ENCODE assay signal across 8 mouse cellular contexts in genomic region chr2:119595308-119595707, GRCm38 (mm10). TPM values are rescaled to one million over a fixed set of nuclear protein-coding genes. Genes with fewer than 3 reads are reported as not detected.
DNase-seq lines count a peak whose midpoint lies in the region; ATAC-seq and TF ChIP-seq lines count a peak whose summit lies in the region.

No protein-coding gene starts in this region.

- DNase-seq in heart, postnatal 10 days = no peak
- no peak for DNase-seq in ES-E14 (ENCODE audit: low read depth, low spot score)
- no peak for DNase-seq in hindbrain, embryonic 10.5 days (ENCODE audit: low spot score)
- DNase-seq in left cerebral cortex, postnatal 10 days (ENCODE audit: extremely low spot score in 1 of 2, low spot score in 2 of 2) = no peak

- WGBS in heart, embryonic 14.5 days = 16% methylated on average over 4 of the region's 4 CpGs
- WGBS in hindbrain, embryonic 10.5 days = 69% methylated on average over 4 of the region's 4 CpGs
- 11% methylated on average over 4 of the region's 4 CpGs for WGBS in macrophage (ENCODE audit: missing documents)

- peaks cover 42% of the 10 kb centered on the region for H3K36me3 ChIP-seq in heart, embryonic 14.5 days (ENCODE audit: control insufficient read depth, insufficient read depth, low read length)
- H3K36me3 ChIP-seq in ES-E14 (ENCODE audit: control insufficient read depth, insufficient read depth, low read length, poor library complexity, severe bottlenecking) (peaks cover 13% of the 10 kb centered on the region), macrophage (ENCODE audit: inconsistent target) (peaks cover 28% of the 10 kb centered on the region)
- H3K36me3 ChIP-seq in hindbrain, embryonic 10.5 days = peaks cover 56% of the 10 kb centered on the region

- H3K9me3 ChIP-seq in heart, embryonic 14.5 days (ENCODE audit: control insufficient read depth, low read length) = no peaks in the 10 kb centered on the region
- H3K9me3 ChIP-seq in ES-E14 (ENCODE audit: control insufficient read depth, insufficient read depth, low read depth, low read length) = no peaks in the 10 kb centered on the region
- no peaks in the 10 kb centered on the region for H3K9me3 ChIP-seq in hindbrain, embryonic 10.5 days

- ATAC-seq in heart, embryonic 14.5 days (ENCODE audit: insufficient number of reproducible peaks, insufficient read depth, low FRiP score, low read depth) = no peak
- ATAC-seq in megakaryocyte-erythroid progenitor cell, adult 5-6 weeks (replicated peaks; ENCODE audit: low FRiP score, low TSS enrichment, poor library complexity, severe bottlenecking) = no peak
- ATAC-seq in granulocyte monocyte progenitor cell, adult 5-6 weeks (replicated peaks; ENCODE audit: poor library complexity, severe bottlenecking) = no peak

- peak overlapping the region; percentile 97 for H3K9ac ChIP-seq in heart, embryonic 14.5 days (ENCODE audit: low read length)
- H3K9ac ChIP-seq in ES-E14 (ENCODE audit: insufficient read depth, low read depth, low read length, poor library complexity, severe bottlenecking) = no peak overlapping the region; the same call in 1 of the 2 replicates

- H3K4me1 ChIP-seq in heart, embryonic 14.5 days (ENCODE audit: control insufficient read depth in 2 of 2, insufficient read depth in 2 of 2, low read length in 2 of 2) = peaks cover 0 to 19% of the 10 kb centered on the region in 2 experiments; a peak in 3 of 4 replicates
- peaks cover 0 to 4% of the 10 kb centered on the region in 2 experiments; a peak in 1 of 4 replicates for H3K4me1 ChIP-seq in ES-E14 (ENCODE audit: control insufficient read depth in 2 of 2, insufficient read depth in 2 of 2, low read length in 2 of 2, poor library complexity in 1 of 2)
- H3K4me1 ChIP-seq in hindbrain, embryonic 10.5 days (replicated peaks) = peaks cover 13% of the 10 kb centered on the region

- H3K79me2 ChIP-seq in macrophage (ENCODE audit: inconsistent target) = peaks cover 60% of the 10 kb centered on the region

- peak overlapping the region; percentile 76 for H3K4me2 ChIP-seq in heart, embryonic 14.5 days (ENCODE audit: low read length)

- in situ Hi-C loops in ES-E14 (cut with MboI; ENCODE audit: low sequenced_read_pairs in 2 of 2, unreplicated experiment in 2 of 2) = no loop called here

- H3K4me3 ChIP-seq in heart, embryonic 14.5 days (ENCODE audit: control insufficient read depth in 1 of 2, insufficient read depth in 1 of 2, low read depth in 1 of 2, low read length in 2 of 2) = peak overlapping the region; percentile 63 to 96; a peak in 3 of 4 replicates
- H3K4me3 ChIP-seq in ES-E14 (ENCODE audit: insufficient read depth in 1 of 2, low read depth in 1 of 2, low read length in 2 of 2, poor library complexity in 1 of 2, severe bottlenecking in 1 of 2) (peak overlapping the region; percentile 86 to 91; a peak in 3 of 4 replicates), macrophage (ENCODE audit: inconsistent target) (peak overlapping the region; percentile 88)
- H3K4me3 ChIP-seq in hindbrain, embryonic 10.5 days = peak overlapping the region; percentile 72

- intact Hi-C loops in heart, postnatal 10 days (cut with DNase I) = loop anchor here (2.0 to 5.0 kb wide), 3 partner anchors 23 to 118 kb away; partner anchors contain the start of genes Chp1, Exd1, Ino80 and Nusap1
- intact Hi-C loops in left cerebral cortex, postnatal 10 days (cut with DNase I) = no loop called here

- H3K27ac ChIP-seq in heart, embryonic 14.5 days (replicated peaks in 1 of 2; ENCODE audit: control insufficient read depth in 1 of 2, insufficient read depth in 1 of 2, low read depth in 2 of 2, low read length in 2 of 2) = peak overlapping the region; percentile 32 to 96; a peak in 3 of 4 replicates
- H3K27ac ChIP-seq in ES-E14 (ENCODE audit: insufficient read depth, low read depth, low read length, poor library complexity, severe bottlenecking) (no peak overlapping the region), macrophage (peak overlapping the region; percentile 65)
- H3K27ac ChIP-seq in hindbrain, embryonic 10.5 days = peak overlapping the region; percentile 99; the same call in 1 of the 2 replicates

- H3K27me3 ChIP-seq in heart, embryonic 14.5 days (ENCODE audit: control insufficient read depth, insufficient read depth, low read length) = no peaks in the 10 kb centered on the region
- no peaks in the 10 kb centered on the region for H3K27me3 ChIP-seq in hindbrain, embryonic 10.5 days (ENCODE audit: insufficient read depth, poor library complexity, severe bottlenecking)

TF ChIP-seq in ES-E14, 5 proteins besides CTCF, POLR2A, EP300 and RAD21 (continues in another document):
- no peak for TF ChIP-seq ZC3H11A (IDR thresholded peaks at IDR 0.05; ENCODE audit: borderline replicate concordance, low read depth, low read length)
- no peak for TF ChIP-seq ZNF384 (IDR thresholded peaks at IDR 0.05; ENCODE audit: low read depth, low read length)

RNA-seq across cellular contexts. Expression of gene Nusap1, which starts 22.8 kb away (rescaled TPM):
- polyA plus RNA-seq in heart, embryonic 14.5 days (2014; fragmentation: Nextera tagmentation; extraction: Ambion mirVana) = 36.9 and 39.7 TPM in 2 replicates
- total RNA-seq in heart, postnatal 10 days (2021) = 10 to 100 TPM in 1 of 2 experiments, 1 to 10 TPM in 1; 8.8 to 11.4 TPM
- total RNA-seq in ES-E14 (2012; rRNA removed) = 24.7 and 28.4 TPM in 2 replicates
- 72.8 and 93.0 TPM in 2 replicates for polyA plus RNA-seq in hindbrain, embryonic 10.5 days (2016; fragmentation: Nextera tagmentation; extraction: Ambion mirVana)
- 1 to 10 TPM in 19 of 26 experiments, under 1 TPM in 7; 0.37 to 6.0 (median 1.5) TPM for total RNA-seq in macrophage (2018; cell fraction: chromatin; rRNA removed)
- total RNA-seq in macrophage (2018; cell fraction: cytosol; rRNA removed) = 1 to 10 TPM in 20 of 26 experiments, under 1 TPM in 6; 0.59 to 4.6 (median 2.0) TPM
- total RNA-seq in macrophage (2018; cell fraction: nucleus; rRNA removed) = 1 to 10 TPM in 14 of 26 experiments, under 1 TPM in 12; 0.27 to 5.1 (median 1.3) TPM
- polyA plus RNA-seq in macrophage (2018) = 0.55 to 8.9 TPM (median 3.7 TPM) in 3 replicates
- 31.2 and 40.4 TPM in 2 replicates for total RNA-seq in megakaryocyte-erythroid progenitor cell, adult 5-6 weeks (2014; fragmentation: Nextera tagmentation)
- total RNA-seq in megakaryocyte-erythroid progenitor cell, adult 5-6 weeks (2017) = 64.8 and 66.4 TPM in 2 replicates
- 11.5 and 17.2 TPM in 2 replicates for total RNA-seq in granulocyte monocyte progenitor cell, adult 5-6 weeks (2014; fragmentation: Nextera tagmentation)
- total RNA-seq in granulocyte monocyte progenitor cell, adult 5-6 weeks (2017) = 95.4 and 98.2 TPM in 2 replicates
- total RNA-seq in left cerebral cortex, postnatal 10 days (2021) = 1 to 10 TPM; 1.6 to 2.2 TPM

RNA-seq across cellular contexts. Expression of gene Oip5, which starts 23.0 kb away (rescaled TPM):
- 17.7 and 20.7 TPM in 2 replicates for polyA plus RNA-seq in heart, embryonic 14.5 days (2014; fragmentation: Nextera tagmentation; extraction: Ambion mirVana)
- 1 to 10 TPM; 3.7 to 4.4 TPM for total RNA-seq in heart, postnatal 10 days (2021)
- total RNA-seq in ES-E14 (2012; rRNA removed) = 23.6 and 27.1 TPM in 2 replicates
- polyA plus RNA-seq in hindbrain, embryonic 10.5 days (2016; fragmentation: Nextera tagmentation; extraction: Ambion mirVana) = 36.8 and 40.1 TPM in 2 replicates
- total RNA-seq in macrophage (2018; cell fraction: chromatin; rRNA removed) = 1 to 10 TPM in 7 of 26 experiments, under 1 TPM in 7, not detected in 12; 0.46 to 3.0 (median 1.0) TPM
- total RNA-seq in macrophage (2018; cell fraction: cytosol; rRNA removed) = 1 to 10 TPM in 25 of 26 experiments, under 1 TPM in 1; 0.82 to 2.7 (median 1.5) TPM
- 1 to 10 TPM in 7 of 26 experiments, under 1 TPM in 16, not detected in 3; 0.28 to 7.0 (median 0.71) TPM for total RNA-seq in macrophage (2018; cell fraction: nucleus; rRNA removed)
- 0.87 to 6.7 TPM (median 3.3 TPM) in 3 replicates for polyA plus RNA-seq in macrophage (2018)
- 26.0 TPM in 2 replicates for total RNA-seq in megakaryocyte-erythroid progenitor cell, adult 5-6 weeks (2014; fragmentation: Nextera tagmentation)
- 21.8 and 41.9 TPM in 2 replicates for total RNA-seq in megakaryocyte-erythroid progenitor cell, adult 5-6 weeks (2017)
- 12.2 and 19.0 TPM in 2 replicates for total RNA-seq in granulocyte monocyte progenitor cell, adult 5-6 weeks (2014; fragmentation: Nextera tagmentation)
- 17.7 and 19.9 TPM in 2 replicates for total RNA-seq in granulocyte monocyte progenitor cell, adult 5-6 weeks (2017)
- total RNA-seq in left cerebral cortex, postnatal 10 days (2021) = 1 to 10 TPM; 2.4 to 2.6 TPM

RNA-seq across cellular contexts. Expression of gene Chp1, which starts 47.8 kb away (rescaled TPM):
- polyA plus RNA-seq in heart, embryonic 14.5 days (2014; fragmentation: Nextera tagmentation; extraction: Ambion mirVana) = 46.4 and 48.7 TPM in 2 replicates
- total RNA-seq in heart, postnatal 10 days (2021) = 100 to 1,000 TPM in 1 of 2 experiments, 10 to 100 TPM in 1; 97.5 to 100 TPM
- total RNA-seq in ES-E14 (2012; rRNA removed) = 21.5 and 29.7 TPM in 2 replicates
- polyA plus RNA-seq in hindbrain, embryonic 10.5 days (2016; fragmentation: Nextera tagmentation; extraction: Ambion mirVana) = 52.2 and 52.9 TPM in 2 replicates
- total RNA-seq in macrophage (2018; cell fraction: chromatin; rRNA removed) = 10 to 100 TPM in 24 of 26 experiments, 1 to 10 TPM in 2; 8.0 to 45.8 (median 21.9) TPM
- 10 to 100 TPM; 55.6 to 71.9 (median 63.5) TPM for total RNA-seq in macrophage (2018; cell fraction: cytosol; rRNA removed)
- total RNA-seq in macrophage (2018; cell fraction: nucleus; rRNA removed) = 10 to 100 TPM; 14.0 to 43.9 (median 26.1) TPM
- polyA plus RNA-seq in macrophage (2018) = 58.0 to 67.1 TPM (median 58.9 TPM) in 3 replicates
- total RNA-seq in megakaryocyte-erythroid progenitor cell, adult 5-6 weeks (2014; fragmentation: Nextera tagmentation) = 36.7 and 54.6 TPM in 2 replicates
- 48.5 and 63.0 TPM in 2 replicates for total RNA-seq in megakaryocyte-erythroid progenitor cell, adult 5-6 weeks (2017)
- total RNA-seq in granulocyte monocyte progenitor cell, adult 5-6 weeks (2014; fragmentation: Nextera tagmentation) = 53.9 and 55.8 TPM in 2 replicates
- total RNA-seq in granulocyte monocyte progenitor cell, adult 5-6 weeks (2017) = 46.9 and 53.5 TPM in 2 replicates
- 100 to 1,000 TPM; 108 to 110 TPM for total RNA-seq in left cerebral cortex, postnatal 10 days (2021)

RNA-seq across cellular contexts. Expression of gene Exd1, which starts 47.9 kb away (rescaled TPM):
- polyA plus RNA-seq in heart, embryonic 14.5 days (2014; fragmentation: Nextera tagmentation; extraction: Ambion mirVana) = 0.04 and 0.14 TPM in 2 replicates
- total RNA-seq in heart, postnatal 10 days (2021) = under 1 TPM; 0.07 to 0.37 TPM
- total RNA-seq in ES-E14 (2012; rRNA removed) = 1.1 and 2.0 TPM in 2 replicates
- polyA plus RNA-seq in hindbrain, embryonic 10.5 days (2016; fragmentation: Nextera tagmentation; extraction: Ambion mirVana) = 0.35 and 0.78 TPM in 2 replicates
- total RNA-seq in macrophage (2018; cell fraction: chromatin; rRNA removed) = 1 to 10 TPM in 2 of 26 experiments, under 1 TPM in 18, not detected in 6; 0.11 to 1.1 (median 0.51) TPM
- total RNA-seq in macrophage (2018; cell fraction: cytosol; rRNA removed) = under 1 TPM; 0.04 to 0.22 (median 0.10) TPM
- 1 to 10 TPM in 1 of 26 experiments, under 1 TPM in 19, not detected in 6; 0.06 to 1.2 (median 0.31) TPM for total RNA-seq in macrophage (2018; cell fraction: nucleus; rRNA removed)
- polyA plus RNA-seq in macrophage (2018) = 0.07 to 0.10 TPM (median 0.09 TPM) in 3 replicates
- 0.37 TPM in 1 of 2 replicates, not detected in the other for total RNA-seq in megakaryocyte-erythroid progenitor cell, adult 5-6 weeks (2014; fragmentation: Nextera tagmentation)
- not detected in 2 replicates for total RNA-seq in megakaryocyte-erythroid progenitor cell, adult 5-6 weeks (2017)
- 0.13 TPM in 1 of 2 replicates, not detected in the other for total RNA-seq in granulocyte monocyte progenitor cell, adult 5-6 weeks (2014; fragmentation: Nextera tagmentation)
- total RNA-seq in granulocyte monocyte progenitor cell, adult 5-6 weeks (2017) = 0.31 TPM in 1 of 2 replicates, not detected in the other
- total RNA-seq in left cerebral cortex, postnatal 10 days (2021) = under 1 TPM; 0.63 to 0.64 TPM
